In genomic region chr16:35771606-35772005, GRCm38 (mm10) we compare ENCODE assay signal across 12 mouse cellular contexts. TPM values are rescaled to one million over a fixed set of nuclear protein-coding genes. Genes with fewer than 3 reads are reported as not detected.
DNase-seq lines count a peak whose midpoint lies in the region; ATAC-seq and TF ChIP-seq lines count a peak whose summit lies in the region.
"Had no signal": no experiment of that assay in that cellular context is flagged by ENCODE, and none has a peak within 500 bp of the region (broad histone marks: within the 10 kb centered on the region; RNA-seq: fewer than 3 reads in every experiment).

No protein-coding gene starts in this region.

- H3K9ac ChIP-seq in heart, embryonic 15.5 days: no peak overlapping the region
- peak overlapping the region; percentile 57; the same call in 1 of the 2 replicates for H3K9ac ChIP-seq in ES-E14 (ENCODE audit: insufficient read depth, low read depth, low read length, poor library complexity, severe bottlenecking)
- H3K9ac ChIP-seq in hindbrain, embryonic 14.5 days: no peak overlapping the region
- H3K9ac ChIP-seq in midbrain, embryonic 15.5 days: no peak overlapping the region

- in situ Hi-C loops in ES-E14 (cut with MboI; ENCODE audit: low sequenced_read_pairs in 2 of 2, unreplicated experiment in 2 of 2): no loop called here

- DNase-seq in heart, adult 8-10 months (ENCODE audit: low spot score): no peak
- no peak for DNase-seq in ES-E14 (ENCODE audit: low read depth, low spot score)
- DNase-seq in hindbrain, embryonic 14.5 days (ENCODE audit: low spot score): no peak
- no peak for DNase-seq in retina, postnatal 1 day
- no peak for DNase-seq in thymus, postnatal 0 days (ENCODE audit: low spot score)
- no peak for DNase-seq in kidney, adult 8-10 months
- DNase-seq: gastrocnemius, postnatal 25 days; left cerebral cortex, postnatal 4 days had no signal

- peaks cover 31% of the 10 kb centered on the region for H3K4me1 ChIP-seq in heart, embryonic 15.5 days (replicated peaks)
- H3K4me1 ChIP-seq in ES-E14 (ENCODE audit: control insufficient read depth in 2 of 2, insufficient read depth in 2 of 2, low read length in 2 of 2, poor library complexity in 1 of 2): peaks cover 6 to 9% of the 10 kb centered on the region in 2 experiments; a peak in 2 of 4 replicates
- H3K4me1 ChIP-seq in hindbrain, embryonic 14.5 days (replicated peaks; ENCODE audit: control insufficient read depth, insufficient read depth, low read length): peaks cover 30% of the 10 kb centered on the region
- peaks cover 36% of the 10 kb centered on the region for H3K4me1 ChIP-seq in midbrain, embryonic 15.5 days

- no peaks in the 10 kb centered on the region for H3K36me3 ChIP-seq in heart, embryonic 15.5 days
- H3K36me3 ChIP-seq in ES-E14 (ENCODE audit: control insufficient read depth, insufficient read depth, low read length, poor library complexity, severe bottlenecking): peaks cover 5% of the 10 kb centered on the region
- H3K36me3 ChIP-seq in hindbrain, embryonic 14.5 days (replicated peaks; ENCODE audit: control insufficient read depth, insufficient read depth): no peaks in the 10 kb centered on the region
- no peaks in the 10 kb centered on the region for H3K36me3 ChIP-seq in midbrain, embryonic 15.5 days (replicated peaks)

- no peak overlapping the region for H3K27ac ChIP-seq in heart, embryonic 15.5 days
- H3K27ac ChIP-seq in ES-E14 (ENCODE audit: insufficient read depth, low read depth, low read length, poor library complexity, severe bottlenecking): peak overlapping the region; percentile 24; the same call in 1 of the 2 replicates
- no peak overlapping the region for H3K27ac ChIP-seq in hindbrain, embryonic 14.5 days
- no peak overlapping the region for H3K27ac ChIP-seq in midbrain, embryonic 15.5 days

- H3K4me2 ChIP-seq in heart, embryonic 15.5 days: no peak overlapping the region
- peak overlapping the region; percentile 86; the same call in 1 of the 2 replicates for H3K4me2 ChIP-seq in hindbrain, embryonic 14.5 days (replicated peaks)
- peak overlapping the region; percentile 97; the same call in 1 of the 2 replicates for H3K4me2 ChIP-seq in midbrain, embryonic 15.5 days

- WGBS in heart, embryonic 15.5 days: 80% methylated on average over 5 of the region's 5 CpGs
- WGBS in hindbrain, embryonic 14.5 days: 91% methylated on average over 5 of the region's 5 CpGs
- whole genome bisulfite sequencing in midbrain, embryonic 15.5 days: 87% methylated on average over 5 of the region's 5 CpGs

- ATAC-seq in heart, embryonic 15.5 days (replicated peaks; ENCODE audit: insufficient number of reproducible peaks, insufficient read depth, low FRiP score, low read depth): no peak
- no peak for ATAC-seq in hindbrain, embryonic 14.5 days (ENCODE audit: low FRiP score)
- no peak for ATAC-seq in midbrain, embryonic 15.5 days (replicated peaks)
- ATAC-seq: CD4-positive, CD25-positive, alpha-beta regulatory T cell, adult 4 months; inflammation-experienced regulatory T-cells, adult 6 months had no signal

- peak overlapping the region; percentile 93; the same call in 1 of the 2 replicates for H3K4me3 ChIP-seq in heart, embryonic 15.5 days
- H3K4me3 ChIP-seq in ES-E14 (ENCODE audit: insufficient read depth in 1 of 2, low read depth in 1 of 2, low read length in 2 of 2, poor library complexity in 1 of 2, severe bottlenecking in 1 of 2): peak overlapping the region; percentile 85 to 97
- H3K4me3 ChIP-seq in hindbrain, embryonic 14.5 days (replicated peaks; ENCODE audit: low read length): no peak overlapping the region
- peak overlapping the region; percentile 89; the same call in 1 of the 2 replicates for H3K4me3 ChIP-seq in midbrain, embryonic 15.5 days

- no peaks in the 10 kb centered on the region for H3K9me3 ChIP-seq in heart, embryonic 15.5 days (replicated peaks)
- no peaks in the 10 kb centered on the region for H3K9me3 ChIP-seq in ES-E14 (ENCODE audit: control insufficient read depth, insufficient read depth, low read depth, low read length)
- H3K9me3 ChIP-seq in hindbrain, embryonic 14.5 days (ENCODE audit: control insufficient read depth, low read length): no peaks in the 10 kb centered on the region
- no peaks in the 10 kb centered on the region for H3K9me3 ChIP-seq in midbrain, embryonic 15.5 days

- no peaks in the 10 kb centered on the region for H3K27me3 ChIP-seq in heart, embryonic 15.5 days
- H3K27me3 ChIP-seq in hindbrain, embryonic 14.5 days (ENCODE audit: control insufficient read depth, insufficient read depth, low read length): no peaks in the 10 kb centered on the region
- H3K27me3 ChIP-seq in midbrain, embryonic 15.5 days (replicated peaks): no peaks in the 10 kb centered on the region

TF ChIP-seq in ES-E14, 5 proteins besides CTCF, POLR2A, EP300 and RAD21:
- TF ChIP-seq CHD2 (IDR thresholded peaks at IDR 0.05; ENCODE audit: low read depth, low read length) (no peak), HCFC1 (IDR thresholded peaks at IDR 0.05; ENCODE audit: borderline replicate concordance, insufficient read depth, low read length) (no peak), ZC3H11A (IDR thresholded peaks at IDR 0.05; ENCODE audit: borderline replicate concordance, low read depth, low read length) (no peak), ZNF384 (IDR thresholded peaks at IDR 0.05; ENCODE audit: low read depth, low read length) (no peak), MAFK (IDR thresholded peaks at IDR 0.05; ENCODE audit: insufficient read depth, low read depth, low read length) (no peak)

RNA-seq across cellular contexts. Expression of gene Hspbap1, which starts 1.4 kb away (rescaled TPM):
- 6.9 and 7.3 TPM in 2 replicates for polyA plus RNA-seq in heart, embryonic 15.5 days (2015; fragmentation: Nextera tagmentation; extraction: Ambion mirVana)
- total RNA-seq in heart, adult 8-10 months (2022): 1 to 10 TPM; 2.2 to 3.6 (median 2.6) TPM
- 71.9 and 73.5 TPM in 2 replicates for total RNA-seq in ES-E14 (2012; rRNA removed)
- 15.1 and 17.3 TPM in 2 replicates for polyA plus RNA-seq in hindbrain, embryonic 14.5 days (2014; fragmentation: Nextera tagmentation; extraction: Ambion mirVana)
- 17.2 and 18.5 TPM in 2 replicates for polyA plus RNA-seq in midbrain, embryonic 15.5 days (2015; fragmentation: Nextera tagmentation; extraction: Ambion mirVana)
- polyA plus RNA-seq in thymus, postnatal 0 days (2015; fragmentation: Nextera tagmentation; extraction: Ambion mirVana): 17.1 and 18.5 TPM in 2 replicates

RNA-seq across cellular contexts. Expression of gene Dirc2, which starts 2.5 kb away (rescaled TPM):
- 11.2 and 12.8 TPM in 2 replicates for polyA plus RNA-seq in heart, embryonic 15.5 days (2015; fragmentation: Nextera tagmentation; extraction: Ambion mirVana)
- total RNA-seq in heart, adult 8-10 months (2022): 10 to 100 TPM; 52.1 to 60.6 (median 55.7) TPM
- 30.4 and 53.5 TPM in 2 replicates for total RNA-seq in ES-E14 (2012; rRNA removed)
- 44.9 and 56.2 TPM in 2 replicates for polyA plus RNA-seq in hindbrain, embryonic 14.5 days (2014; fragmentation: Nextera tagmentation; extraction: Ambion mirVana)
- polyA plus RNA-seq in midbrain, embryonic 15.5 days (2015; fragmentation: Nextera tagmentation; extraction: Ambion mirVana): 31.4 TPM in 2 replicates
- 10.6 and 11.4 TPM in 2 replicates for polyA plus RNA-seq in thymus, postnatal 0 days (2015; fragmentation: Nextera tagmentation; extraction: Ambion mirVana)
